Mouse (Mus musculus) adrenal gland, postnatal 4 days (tissue): ENCODE measurements around the gene Lgals9. TPM values are rescaled to one million over a fixed set of nuclear protein-coding genes. Genes with fewer than 3 reads are reported as not detected.
A peak's percentile ranks its signal among the peaks of the same experiment; 100 is the strongest.

ENCODE experiments used
- DNase-seq, 2 experiments: peaks; one replicate each; pipeline ENCODE4 v3.0.0; 2021 to 2022; ENCODE audit warnings: low spot score in 2 of 2, mixed read lengths in 2 of 2
- long read RNA-seq, 2 experiments: library from polyadenylated mRNA; stranded (forward); transcript quantifications; one replicate each; pipeline ENCODE4 v2.0.0; 2021
- total RNA-seq, 2 experiments: library from RNA; stranded (reverse); gene quantifications; 2 replicates each; pipeline ENCODE4 v1.2.3; 2021

Gene Lgals9
- total RNA-seq, result 10 to 100 TPM; 32.6 to 57.1 TPM
- long read RNA-seq, experiment 1, transcript Lgals9-202 (10 exons, 1,520 nt), result major isoform, 14 of 21 reads
- long read RNA-seq, experiment 1, partial matches to known transcripts, result 5 of 21 reads
- long read RNA-seq, experiment 1, other reads (novel, unspliced or antisense), result 2 of 21 reads
- long read RNA-seq, experiment 2, transcript Lgals9-202 (10 exons, 1,520 nt), result major isoform, 12 of 25 reads
- long read RNA-seq, experiment 2, partial matches to known transcripts, result 5 of 25 reads
- long read RNA-seq, experiment 2, other reads (novel, unspliced or antisense), result 8 of 25 reads

GRCm38 (mm10) chr11:78984483-78985177 lies at the start of gene Lgals9:
Lgals9 (minus strand) TSS chr11:78984946.
- peak in 1 of 2 experiments; percentile 34 for DNase-seq

GRCm38 (mm10) chr11:79033636-79034035 lies 48.9 kb upstream of the Lgals9 start:
- DNase-seq, result no peak

GRCm38 (mm10) chr11:79033021-79033420 lies 48.3 kb upstream of the Lgals9 start:
- DNase-seq, result no peak

- DNase-seq, result no peak
Measured at GRCm38 (mm10) chr11:79031452-79031746, 46.7 kb upstream of the Lgals9 start.

- DNase-seq, result peak; percentile 77 to 79
Measured at GRCm38 (mm10) chr11:79030570-79031451, 46.1 kb upstream of the Lgals9 start.

- DNase-seq, result no peak
Measured at GRCm38 (mm10) chr11:79023751-79024150, 39.0 kb upstream of the Lgals9 start.

- DNase-seq, result no peak
Measured at GRCm38 (mm10) chr11:79023342-79023741, 38.6 kb upstream of the Lgals9 start.

GRCm38 (mm10) chr11:79022836-79023235 lies 38.1 kb upstream of the Lgals9 start:
- no peak for DNase-seq

- DNase-seq, result no peak
Measured at GRCm38 (mm10) chr11:79020535-79021045, 35.8 kb upstream of the Lgals9 start.

- DNase-seq, result peak in 1 of 2 experiments; percentile 45
Measured at GRCm38 (mm10) chr11:79019839-79020534, 35.2 kb upstream of the Lgals9 start.

GRCm38 (mm10) chr11:79018954-79019704 lies 34.4 kb upstream of the Lgals9 start:
- peak; percentile 50 to 58 for DNase-seq

- DNase-seq, result no peak
Measured at GRCm38 (mm10) chr11:79017161-79017606, 32.4 kb upstream of the Lgals9 start.

- DNase-seq, result no peak
Measured at GRCm38 (mm10) chr11:79016236-79016635, 31.5 kb upstream of the Lgals9 start.

- no peak for DNase-seq
Measured at GRCm38 (mm10) chr11:79015660-79016215, 31.0 kb upstream of the Lgals9 start.

- no peak for DNase-seq
Measured at GRCm38 (mm10) chr11:79014602-79015325, 30.0 kb upstream of the Lgals9 start.

GRCm38 (mm10) chr11:79013806-79014205 lies 29.1 kb upstream of the Lgals9 start:
- no peak for DNase-seq

GRCm38 (mm10) chr11:79013056-79013455 lies 28.3 kb upstream of the Lgals9 start:
- DNase-seq, result no peak

GRCm38 (mm10) chr11:79012529-79012928 lies 27.8 kb upstream of the Lgals9 start:
- DNase-seq, result no peak

GRCm38 (mm10) chr11:79008891-79009290 lies 24.1 kb upstream of the Lgals9 start:
- no peak for DNase-seq
